Mouse (Mus musculus): ENCODE measurements around the gene Arl6ip1. TPM values are rescaled to one million over a fixed set of nuclear protein-coding genes. Genes with fewer than 3 reads are reported as not detected.
"Not testable (repeated sequence)": the region's sequence is repeated elsewhere in the genome, so short reads cannot be mapped to it uniquely, and the experiment has no call there.

The Arl6ip1 gene
- 123 and 183 TPM in 2 replicates for polyA plus RNA-seq (2012; rRNA removed)

GRCm38 (mm10) chr7:118129430-118130041 is at the start of gene Arl6ip1:
Gene Arl6ip1, minus strand, starts transcription at chr7:118129662.
- WGBS: under 1% methylated on average over 39 of the region's 39 CpGs
- peak; percentile 99 for DNase-seq (ENCODE audit: low read depth, low spot score)

- WGBS: 57% methylated on average over 1 of the region's 1 CpGs
- DNase-seq (ENCODE audit: low read depth, low spot score): peak; percentile 45
Observed at GRCm38 (mm10) chr7:118175821-118176355, 46.4 kb upstream of the Arl6ip1 start.

- 66% methylated on average over 2 of the region's 2 CpGs for WGBS
- DNase-seq (ENCODE audit: low read depth, low spot score): not testable (repeated sequence)
Observed at GRCm38 (mm10) chr7:118170125-118170524, 40.7 kb upstream of the Arl6ip1 start.

GRCm38 (mm10) chr7:118163006-118163405 is 33.5 kb upstream of the Arl6ip1 start:
- no peak for DNase-seq (ENCODE audit: low read depth, low spot score)
- 93% methylated on average over 8 of the region's 8 CpGs for WGBS

- no peak for DNase-seq (ENCODE audit: low read depth, low spot score)
- WGBS: 65% methylated on average over 3 of the region's 3 CpGs
Observed at GRCm38 (mm10) chr7:118160121-118160520, 30.7 kb upstream of the Arl6ip1 start.

GRCm38 (mm10) chr7:118156461-118156860 is 27.0 kb upstream of the Arl6ip1 start:
- no peak for DNase-seq (ENCODE audit: low read depth, low spot score)
- 83% methylated on average over 7 of the region's 7 CpGs for WGBS

- WGBS: 89% methylated on average over 6 of the region's 6 CpGs
Observed at GRCm38 (mm10) chr7:118154150-118154549, 24.7 kb upstream of the Arl6ip1 start.

GRCm38 (mm10) chr7:118143602-118144001 is 14.1 kb upstream of the Arl6ip1 start:
- WGBS: 87% methylated on average over 3 of the region's 3 CpGs
- no peak for DNase-seq (ENCODE audit: low read depth, low spot score)

More at GRCm38 (mm10) chr7:118154150-118154549, 24.7 kb upstream of the Arl6ip1 start:
- DNase-seq (ENCODE audit: low read depth, low spot score): no peak

- no peak for DNase-seq (ENCODE audit: low read depth, low spot score)
- WGBS: 93% methylated on average over 4 of the region's 4 CpGs
Observed at GRCm38 (mm10) chr7:118143123-118143522, 13.7 kb upstream of the Arl6ip1 start.

- no peak for DNase-seq (ENCODE audit: low read depth, low spot score)
- 90% methylated on average over 7 of the region's 7 CpGs for WGBS
Observed at GRCm38 (mm10) chr7:118141271-118141670, 11.8 kb upstream of the Arl6ip1 start.

- DNase-seq (ENCODE audit: low read depth, low spot score): no peak
Observed at GRCm38 (mm10) chr7:118135128-118135527, 5.7 kb upstream of the Arl6ip1 start.

GRCm38 (mm10) chr7:118128925-118129429 is 485 bp downstream of the Arl6ip1 start:
- under 1% methylated on average over 21 of the region's 21 CpGs for WGBS
- DNase-seq (ENCODE audit: low read depth, low spot score): peak; percentile 16

More at GRCm38 (mm10) chr7:118135128-118135527, 5.7 kb upstream of the Arl6ip1 start:
- whole genome bisulfite sequencing: 68% methylated on average over 11 of the region's 11 CpGs

- 70% methylated on average over 11 of the region's 11 CpGs for WGBS
- DNase-seq (ENCODE audit: low read depth, low spot score): no peak
Observed at GRCm38 (mm10) chr7:118126219-118126875, 3.1 kb downstream of the Arl6ip1 start.

GRCm38 (mm10) chr7:118125736-118126135 is 3.7 kb downstream of the Arl6ip1 start:
- DNase-seq (ENCODE audit: low read depth, low spot score): no peak

- WGBS: 78% methylated on average over 4 of the region's 4 CpGs
- DNase-seq (ENCODE audit: low read depth, low spot score): no peak
Observed at GRCm38 (mm10) chr7:118123512-118124411, 5.7 kb downstream of the Arl6ip1 start.

- 96% methylated on average over 7 of the region's 7 CpGs for WGBS
- DNase-seq (ENCODE audit: low read depth, low spot score): no peak
Observed at GRCm38 (mm10) chr7:118122235-118122634, 7.2 kb downstream of the Arl6ip1 start.

- DNase-seq (ENCODE audit: low read depth, low spot score): no peak
- WGBS: 88% methylated on average over 1 of the region's 1 CpGs
Observed at GRCm38 (mm10) chr7:118120654-118121053, 8.8 kb downstream of the Arl6ip1 start.

- no peak for DNase-seq (ENCODE audit: low read depth, low spot score)
- WGBS: 75% methylated on average over 5 of the region's 5 CpGs
Observed at GRCm38 (mm10) chr7:118119946-118120345, 9.5 kb downstream of the Arl6ip1 start.

- DNase-seq (ENCODE audit: low read depth, low spot score): no peak
- 56% methylated on average over 2 of the region's 2 CpGs for WGBS
Observed at GRCm38 (mm10) chr7:118119142-118119541, 10.3 kb downstream of the Arl6ip1 start.

GRCm38 (mm10) chr7:118118426-118118825 is 11.0 kb downstream of the Arl6ip1 start:
- 77% methylated on average over 3 of the region's 3 CpGs for WGBS
- DNase-seq (ENCODE audit: low read depth, low spot score): no peak
